Mouse (Mus musculus): Measurements from ENCODE around the gene Oas1c.

DNA sequence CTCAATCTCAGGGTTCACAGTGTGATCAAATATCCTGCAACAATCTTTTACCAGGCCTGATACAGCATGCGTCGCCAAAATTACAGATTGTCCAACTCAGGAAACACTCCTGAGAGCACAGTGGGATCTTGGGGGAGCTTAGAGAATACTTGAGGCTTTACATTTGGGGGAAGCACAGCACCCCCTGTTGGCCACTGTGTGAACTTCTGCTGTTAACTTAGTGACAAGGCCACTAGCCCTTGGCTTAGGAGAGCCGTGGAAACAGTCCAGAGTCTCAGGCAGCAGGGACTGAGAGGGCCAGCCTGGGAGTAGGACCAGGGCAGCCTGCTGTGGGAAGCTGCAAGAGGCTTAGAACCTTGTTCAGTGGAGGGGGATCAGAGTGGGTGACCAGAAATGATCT, 3.6 kb upstream of the Oas1c start:
- TF ChIP-seq CTCF (IDR thresholded peaks at IDR 0.05; ENCODE audit: low read depth): peak; percentile 81
- no peak for TF ChIP-seq EP300 (IDR thresholded peaks at IDR 0.05; ENCODE audit: low read depth)
